Mouse (Mus musculus) spleen, adult 2 months (tissue): Measurements from ENCODE around the gene Dnm1.

Experiments
- CTCF ChIP-seq: fragments of 200-500 bp; IDR thresholded peaks from 2 replicates; pipeline ENCODE4 v1.5.1; 2011; ENCODE audit warnings: mild to moderate bottlenecking, inconsistent platforms; ENCODE audit not compliant: insufficient read depth, insufficient read length, insufficient replicate concordance; ENCODE audit errors: extremely low read depth
- POLR2A ChIP-seq: fragments of 200-500 bp; IDR thresholded peaks from 2 replicates; pipeline ENCODE4 v1.6.1; 2011; ENCODE audit warnings: low read depth, low read length, inconsistent platforms

DNA sequence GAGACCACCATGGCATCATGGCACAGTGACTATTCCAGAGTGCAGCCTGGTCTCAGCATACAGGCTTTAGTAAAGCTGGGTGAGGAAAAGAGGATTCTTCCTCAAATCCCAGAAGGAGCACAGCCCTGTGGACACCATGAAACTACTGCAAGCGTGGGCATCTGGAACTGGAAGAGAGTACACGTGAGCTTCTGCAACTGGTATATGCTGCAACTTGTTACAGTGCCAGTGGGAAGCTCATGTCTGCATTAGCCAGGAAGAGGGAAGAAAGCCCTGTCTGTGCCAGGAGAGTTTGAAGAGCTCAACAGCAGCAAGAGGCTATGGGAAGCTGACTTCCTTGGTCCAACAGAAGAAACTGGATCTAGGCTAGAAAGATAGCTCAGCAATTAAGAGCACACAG lies 29.6 kb upstream of the Dnm1 start:
- TF ChIP-seq POLR2A (no peak), CTCF (no peak)
